Mouse (Mus musculus): ENCODE results near the gene Chst11.

DNA sequence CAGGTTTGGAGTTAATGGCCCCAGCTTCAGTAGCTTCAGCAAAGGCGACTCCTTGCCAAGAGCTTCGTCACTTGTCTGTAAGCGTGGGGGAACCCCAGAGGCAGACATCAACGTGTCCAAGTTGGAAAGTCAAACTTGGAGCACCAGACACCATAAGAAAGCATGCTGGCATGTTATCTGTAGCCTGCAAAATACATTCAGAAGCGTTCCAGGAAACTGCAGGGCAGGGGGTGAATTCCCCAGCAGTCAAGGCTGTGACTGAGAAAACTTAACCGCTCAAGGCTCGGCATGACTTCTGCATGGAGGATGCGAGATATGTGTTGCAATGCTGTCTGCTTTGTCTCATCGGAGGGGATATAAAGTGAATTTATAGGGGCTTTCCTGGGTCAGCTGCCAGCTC lies 98.6 kb downstream of the Chst11 start:
- TF ChIP-seq CTCF (IDR thresholded peaks at IDR 0.05; ENCODE audit: low read depth) (no peak), EP300 (IDR thresholded peaks at IDR 0.05; ENCODE audit: low read depth) (no peak)
